Mouse (Mus musculus) lung, adult 2 months (tissue): Measurements from ENCODE around the gene Eif3k.

Experiments used
- CTCF ChIP-seq: fragments of 200-500 bp; IDR thresholded peaks from 2 replicates; pipeline ENCODE4 v1.5.1; 2011; ENCODE audit warnings: mild to moderate bottlenecking, low read length, control low read depth; ENCODE audit not compliant: insufficient read depth
- POLR2A ChIP-seq: fragments of 200-500 bp; IDR thresholded peaks from 2 replicates; pipeline ENCODE4 v1.6.1; 2011; ENCODE audit warnings: low read depth, mild to moderate bottlenecking, control low read depth, low read length, borderline replicate concordance; ENCODE audit errors: extremely low read depth

DNA sequence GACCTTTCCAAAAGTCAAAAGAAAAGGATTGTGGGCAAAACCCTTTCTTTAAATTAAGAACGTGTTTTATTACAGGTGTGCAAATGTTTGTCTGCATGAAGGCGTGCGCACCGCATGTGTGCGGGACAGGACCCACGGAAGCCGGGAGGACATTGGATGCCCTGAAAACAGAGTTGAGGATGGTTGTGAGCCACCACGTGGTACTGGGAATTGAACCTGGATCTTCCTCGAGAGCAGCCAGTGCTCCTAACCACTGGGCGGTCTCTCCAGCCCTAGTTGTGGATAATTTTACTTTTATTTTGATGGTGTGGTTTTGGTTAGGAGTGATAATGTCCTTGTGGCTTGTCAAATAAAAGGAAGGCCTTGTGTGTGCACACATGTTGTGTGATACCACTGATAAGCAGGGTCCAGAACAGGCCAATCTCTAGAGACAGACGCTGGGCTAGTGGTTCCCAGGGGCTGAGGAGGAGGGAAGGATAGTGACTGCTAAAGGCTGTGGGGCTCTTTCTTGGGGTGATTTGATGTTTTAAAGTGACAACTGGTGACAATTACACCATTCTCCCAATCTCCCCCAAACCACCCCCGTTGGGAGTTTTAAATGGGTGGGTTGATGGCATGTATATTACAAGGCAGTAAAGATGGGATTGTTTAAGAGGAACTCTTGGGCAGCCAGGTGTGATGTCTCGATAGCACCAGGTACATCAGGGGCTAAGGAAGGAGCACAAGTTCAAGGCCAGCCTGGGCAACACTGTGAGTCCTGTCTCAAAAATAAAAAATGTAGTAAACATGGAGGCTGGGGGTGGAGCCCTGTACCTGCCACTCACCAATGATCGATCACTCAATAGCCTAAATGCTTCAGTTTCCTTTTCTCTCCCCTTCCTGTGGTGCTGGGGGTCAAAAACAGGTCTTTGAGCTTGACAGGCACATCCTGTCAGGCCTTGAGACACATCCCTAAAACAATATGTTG, 48.3 kb upstream of the Eif3k start:
- TF ChIP-seq CTCF = no peak
- no peak for TF ChIP-seq POLR2A
